Mouse (Mus musculus): Measurements from ENCODE around the gene Lpp.

Gene Lpp

GRCm38 (mm10) chr16:24539003-24539402, 145.7 kb downstream of the Lpp start:
- in situ Hi-C loops (cut with MboI, MseI): no loop called here

- in situ Hi-C loops (cut with MboI, MseI): no loop called here
These were observed 149.6 kb downstream of the Lpp start for GRCm38 (mm10) chr16:24542864-24543263.

GRCm38 (mm10) chr16:24545366-24545765, 152.1 kb downstream of the Lpp start:
- in situ Hi-C loops (cut with MboI, MseI): no loop called here

GRCm38 (mm10) chr16:24558458-24558857, 165.2 kb downstream of the Lpp start:
- in situ Hi-C loops (cut with MboI, MseI): no loop called here

- in situ Hi-C loops (cut with MboI, MseI): no loop called here
These were observed 166.5 kb downstream of the Lpp start for GRCm38 (mm10) chr16:24559811-24560210.

GRCm38 (mm10) chr16:24560998-24561397, 167.7 kb downstream of the Lpp start:
- in situ Hi-C loops (cut with MboI, MseI): no loop called here

- in situ Hi-C loops (cut with MboI, MseI): no loop called here
These were observed 168.3 kb downstream of the Lpp start for GRCm38 (mm10) chr16:24561602-24562001.

- in situ Hi-C loops (cut with MboI, MseI): no loop called here
These were observed 172.0 kb downstream of the Lpp start for GRCm38 (mm10) chr16:24565311-24565710.

- in situ Hi-C loops (cut with MboI, MseI): no loop called here
These were observed 173.0 kb downstream of the Lpp start for GRCm38 (mm10) chr16:24566277-24566676.

- in situ Hi-C loops (cut with MboI, MseI): no loop called here
These were observed 174.3 kb downstream of the Lpp start for GRCm38 (mm10) chr16:24567562-24567961.

- in situ Hi-C loops (cut with MboI, MseI): no loop called here
These were observed 174.8 kb downstream of the Lpp start for GRCm38 (mm10) chr16:24568061-24568460.

GRCm38 (mm10) chr16:24569681-24570080, 176.4 kb downstream of the Lpp start:
- in situ Hi-C loops (cut with MboI, MseI): no loop called here

- in situ Hi-C loops (cut with MboI, MseI): no loop called here
These were observed 183.7 kb downstream of the Lpp start for GRCm38 (mm10) chr16:24576999-24577398.

- in situ Hi-C loops (cut with MboI, MseI): no loop called here
These were observed 184.5 kb downstream of the Lpp start for GRCm38 (mm10) chr16:24577798-24578197.

GRCm38 (mm10) chr16:24582847-24583246, 189.5 kb downstream of the Lpp start:
- in situ Hi-C loops (cut with MboI, MseI): no loop called here

- in situ Hi-C loops (cut with MboI, MseI): no loop called here
These were observed 200.2 kb downstream of the Lpp start for GRCm38 (mm10) chr16:24593535-24593934.

GRCm38 (mm10) chr16:24594508-24594907, 201.2 kb downstream of the Lpp start:
- in situ Hi-C loops (cut with MboI, MseI): no loop called here

- in situ Hi-C loops (cut with MboI, MseI): no loop called here
These were observed 202.2 kb downstream of the Lpp start for GRCm38 (mm10) chr16:24595493-24595892.

GRCm38 (mm10) chr16:24598567-24598966, 205.3 kb downstream of the Lpp start:
- in situ Hi-C loops (cut with MboI, MseI): no loop called here

GRCm38 (mm10) chr16:24599766-24600165, 206.5 kb downstream of the Lpp start:
- in situ Hi-C loops (cut with MboI, MseI): no loop called here

- in situ Hi-C loops (cut with MboI, MseI): no loop called here
These were observed 207.1 kb downstream of the Lpp start for GRCm38 (mm10) chr16:24600260-24600948.

GRCm38 (mm10) chr16:24603342-24603741, 210.0 kb downstream of the Lpp start:
- in situ Hi-C loops (cut with MboI, MseI): no loop called here

- in situ Hi-C loops (cut with MboI, MseI): no loop called here
These were observed 214.7 kb downstream of the Lpp start for GRCm38 (mm10) chr16:24607896-24608457.

GRCm38 (mm10) chr16:24619458-24619857, 226.2 kb downstream of the Lpp start:
- in situ Hi-C loops (cut with MboI, MseI): no loop called here

Data from regulatory T cell (primary cell).